Mouse (Mus musculus) mesoderm, embryonic 11.5 days (tissue): ENCODE results near the gene Tada3.
"Not testable (repeated sequence)": the region's sequence is repeated elsewhere in the genome, so short reads cannot be mapped to it uniquely, and the experiment has no call there.

ENCODE experiments used
- DNase-seq: peaks from one replicate; pipeline ENCODE4 v3.0.0-alpha.2; 2012; ENCODE audit warnings: low read depth, low spot score

Gene Tada3

GRCm38 (mm10) chr6:113343177-113344092, 34.2 kb downstream of the Tada3 start, which contains the start of gene Camk1:
Camk1 (minus strand) TSS chr6:113343984.
- DNase-seq: peak; percentile 58

GRCm38 (mm10) chr6:113342297-113342696, 35.4 kb downstream of the Tada3 start:
- DNase-seq: no peak

- DNase-seq: no peak
These were observed 36.1 kb downstream of the Tada3 start for GRCm38 (mm10) chr6:113341574-113341973.

- DNase-seq: no peak
These were observed 40.6 kb downstream of the Tada3 start for GRCm38 (mm10) chr6:113336852-113337620.

- no peak for DNase-seq
These were observed 43.5 kb downstream of the Tada3 start for GRCm38 (mm10) chr6:113334216-113334615.

GRCm38 (mm10) chr6:113333137-113333950, 44.3 kb downstream of the Tada3 start:
- peak; percentile 12 for DNase-seq

GRCm38 (mm10) chr6:113332734-113333133, 44.9 kb downstream of the Tada3 start:
- DNase-seq: not testable (repeated sequence)

GRCm38 (mm10) chr6:113331721-113332120, 46.0 kb downstream of the Tada3 start:
- no peak for DNase-seq

GRCm38 (mm10) chr6:113330547-113330946, 47.1 kb downstream of the Tada3 start:
- no peak for DNase-seq

GRCm38 (mm10) chr6:113329396-113329795, 48.3 kb downstream of the Tada3 start:
- no peak for DNase-seq

GRCm38 (mm10) chr6:113326533-113327315, 51.0 kb downstream of the Tada3 start, which contains the start of gene Ogg1:
Ogg1 (plus strand) TSS chr6:113326972.
- peak; percentile 98 for DNase-seq
